Comparison of ENCODE assay signal across 16 mouse cellular contexts in genomic region chr11:115153088-115153487, GRCm38 (mm10). TPM values are rescaled to one million over a fixed set of nuclear protein-coding genes. Genes with fewer than 3 reads are reported as not detected.
DNase-seq lines count a peak whose midpoint lies in the region; ATAC-seq and TF ChIP-seq lines count a peak whose summit lies in the region.
"Had no signal": no experiment of that assay in that cellular context is flagged by ENCODE, and none has a peak within 500 bp of the region (broad histone marks: within the 10 kb centered on the region; RNA-seq: fewer than 3 reads in every experiment).

No protein-coding gene starts in this region.

- H3K4me2 ChIP-seq in intestine, embryonic 15.5 days (replicated peaks) = 0 out of 2 replicates have a peak overlapping the region, but pooled peaks have one; percentile 66
- H3K4me2 ChIP-seq in intestine, embryonic 16.5 days (ENCODE audit: low read depth, low read length) = no peak overlapping the region
- peak overlapping the region; percentile 5; the same call in 1 of the 2 replicates for H3K4me2 ChIP-seq in CH12.LX (ENCODE audit: insufficient read depth, low read depth, poor library complexity, severe bottlenecking)

- TF ChIP-seq POLR2A in CH12.LX (IDR thresholded peaks at IDR 0.05; ENCODE audit: low read depth, low read length) = no peak

- dilution Hi-C loops in CH12.LX (cut with MboI; ENCODE audit: extremely low pct_ligation_motif_present, extremely low pct_unique_long_range_greater_than_20kb, low sequenced_read_pairs) = no loop called here

- peak; percentile 34 for DNase-seq in CD4-positive, CD25-positive, alpha-beta regulatory T cell, adult 2 months (ENCODE audit: low read depth, low spot score)
- DNase-seq in CH12.LX (ENCODE audit: extremely low read depth) = no peak

- no peak for TF ChIP-seq CTCF in CH12.LX (conservative IDR thresholded peaks at IDR 0.05 in 1 of 2, IDR thresholded peaks at IDR 0.05 in 1 of 2; ENCODE audit: low read depth in 2 of 2, low read length in 2 of 2)

- in situ Hi-C loops in CH12.LX (cut with MboI; ENCODE audit: low pct_ligation_motif_present, low pct_unique_long_range_greater_than_20kb, low sequenced_read_pairs) = no loop called here

- WGBS in intestine, embryonic 15.5 days = 74% methylated on average over 9 of the region's 9 CpGs
- 77% methylated on average over 9 of the region's 9 CpGs for WGBS in intestine, embryonic 16.5 days

- H3K27me3 ChIP-seq in intestine, embryonic 15.5 days (replicated peaks) = peaks cover 4% of the 10 kb centered on the region; the same call in 1 of the 2 replicates
- H3K27me3 ChIP-seq in intestine, embryonic 16.5 days (replicated peaks; ENCODE audit: control insufficient read depth, insufficient read depth, low read length) = no peaks in the 10 kb centered on the region
- H3K27me3 ChIP-seq in megakaryocyte, embryonic 14.5 days (replicated peaks) = peaks cover 27% of the 10 kb centered on the region
- H3K27me3 ChIP-seq in CH12.LX (replicated peaks) = peaks cover 13% of the 10 kb centered on the region

- H3K4me1 ChIP-seq in intestine, embryonic 15.5 days (replicated peaks) = peaks cover 18% of the 10 kb centered on the region
- peaks cover 21% of the 10 kb centered on the region for H3K4me1 ChIP-seq in intestine, embryonic 16.5 days (ENCODE audit: control insufficient read depth, insufficient read depth, low read length)
- H3K4me1 ChIP-seq in megakaryocyte, embryonic 14.5 days = peaks cover 63% of the 10 kb centered on the region
- H3K4me1 ChIP-seq in CH12.LX (ENCODE audit: control insufficient read depth in 1 of 2, insufficient read depth in 2 of 2) = peaks cover 36 to 59% of the 10 kb centered on the region in 2 experiments

- H3K4me3 ChIP-seq in intestine, embryonic 15.5 days (replicated peaks) = no peak overlapping the region
- no peak overlapping the region for H3K4me3 ChIP-seq in intestine, embryonic 16.5 days (ENCODE audit: low read length)
- H3K4me3 ChIP-seq in megakaryocyte, embryonic 14.5 days (replicated peaks) = peak overlapping the region; percentile 95
- no peak overlapping the region for H3K4me3 ChIP-seq in CH12.LX (replicated peaks in 1 of 3; ENCODE audit: low read depth in 2 of 3, low read length in 2 of 3, poor library complexity in 1 of 3)

- TF ChIP-seq EP300 in CH12.LX (IDR thresholded peaks at IDR 0.05; ENCODE audit: low read length) = no peak

- no peaks in the 10 kb centered on the region for H3K9me3 ChIP-seq in intestine, embryonic 15.5 days
- 0 out of 2 replicates have a peak, but pooled peaks cover 5% of the 10 kb centered on the region for H3K9me3 ChIP-seq in intestine, embryonic 16.5 days (ENCODE audit: control insufficient read depth, low read length)
- peaks cover 10% of the 10 kb centered on the region for H3K9me3 ChIP-seq in megakaryocyte, embryonic 14.5 days
- H3K9me3 ChIP-seq in CH12.LX (replicated peaks; ENCODE audit: low read length) = peaks cover 16% of the 10 kb centered on the region
- H3K9me3 ChIP-seq: limb, embryonic 15.5 days had no signal

- H3K27ac ChIP-seq in intestine, embryonic 15.5 days = no peak overlapping the region
- no peak overlapping the region for H3K27ac ChIP-seq in intestine, embryonic 16.5 days (ENCODE audit: low read length)
- H3K27ac ChIP-seq in CH12.LX (ENCODE audit: insufficient read depth, low read depth) = peak overlapping the region; percentile 56
- H3K27ac ChIP-seq: forebrain, embryonic 13.5 days; hindbrain, embryonic 14.5 days; limb, embryonic 15.5 days; liver, embryonic 14.5 days had no signal

- no peak overlapping the region for H3K9ac ChIP-seq in intestine, embryonic 15.5 days
- H3K9ac ChIP-seq in intestine, embryonic 16.5 days (ENCODE audit: low read depth, low read length) = no peak overlapping the region
- no peak overlapping the region; the same call in 1 of the 2 replicates for H3K9ac ChIP-seq in CH12.LX (ENCODE audit: insufficient read depth, low read depth)
- H3K9ac ChIP-seq: forebrain, embryonic 13.5 days; heart, embryonic 12.5 days; hindbrain, embryonic 14.5 days; limb, embryonic 15.5 days; liver, embryonic 14.5 days; lung, embryonic 14.5 days had no signal

- H3K79me2 ChIP-seq in CH12.LX (replicated peaks; ENCODE audit: control insufficient read depth, extremely low read depth, insufficient read depth, poor library complexity, severe bottlenecking) = no peaks in the 10 kb centered on the region

- TF ChIP-seq RAD21 in CH12.LX (IDR thresholded peaks at IDR 0.05; ENCODE audit: low read depth, low read length) = no peak

- ATAC-seq in CD4-positive, CD25-positive, alpha-beta regulatory T cell, adult 4 months = no peak
- ATAC-seq in intestine, embryonic 15.5 days = no peak
- ATAC-seq in intestine, embryonic 16.5 days = no peak
- no peak for ATAC-seq in megakaryocyte, adult 5-6 weeks (ENCODE audit: poor library complexity, severe bottlenecking)

- no peaks in the 10 kb centered on the region for H3K36me3 ChIP-seq in intestine, embryonic 15.5 days
- no peaks in the 10 kb centered on the region for H3K36me3 ChIP-seq in intestine, embryonic 16.5 days (ENCODE audit: control insufficient read depth, insufficient read depth, low read length)
- peaks cover 20% of the 10 kb centered on the region for H3K36me3 ChIP-seq in megakaryocyte, embryonic 14.5 days (replicated peaks; ENCODE audit: low read length)
- H3K36me3 ChIP-seq in CH12.LX (replicated peaks in 1 of 2; ENCODE audit: control insufficient read depth in 1 of 2, insufficient read depth in 1 of 2, low read length in 1 of 2) = no peaks in the 10 kb centered on the region
- H3K36me3 ChIP-seq: heart, embryonic 12.5 days; limb, embryonic 15.5 days had no signal

TF ChIP-seq in CH12.LX, 34 proteins besides CTCF, POLR2A, EP300 and RAD21:
- no peak for TF ChIP-seq CHD1 (IDR thresholded peaks at IDR 0.05; ENCODE audit: low read depth, low read length)
- no peak for TF ChIP-seq MAZ (IDR thresholded peaks at IDR 0.05; ENCODE audit: low read depth, low read length)
- no peak for TF ChIP-seq USF2 (conservative IDR thresholded peaks at IDR 0.05; ENCODE audit: low read depth, low read length)
- no peak for TF ChIP-seq JUND (conservative IDR thresholded peaks at IDR 0.05; ENCODE audit: low read depth, low read length)

RNA-seq across cellular contexts. Expression of gene Slc9a3r1, which starts 10.1 kb away (rescaled TPM):
- 100 to 1,000 TPM; 162 to 222 TPM for polyA plus RNA-seq in CD4-positive, CD25-positive, alpha-beta regulatory T cell, adult 4 months (2017; shearing (Covaris generic))
- 252 and 270 TPM in 2 replicates for polyA plus RNA-seq in intestine, embryonic 15.5 days (2015; fragmentation: Nextera tagmentation; extraction: Ambion mirVana)
- 380 and 424 TPM in 2 replicates for polyA plus RNA-seq in intestine, embryonic 16.5 days (2015; fragmentation: Nextera tagmentation; extraction: Ambion mirVana)
- polyA plus RNA-seq in megakaryocyte, embryonic 14.5 days (2012; ENCODE audit: insufficient read depth, low replicate concordance) = 123 and 223 TPM in 2 replicates
- 77.6 and 92.0 TPM in 2 replicates for total RNA-seq in megakaryocyte, adult 5-6 weeks (2015)
- 87.5 and 88.7 TPM in 2 replicates for total RNA-seq in megakaryocyte, adult 5-6 weeks (2017)
- total RNA-seq in CH12.LX (2012; rRNA removed) = 69.0 and 70.1 TPM in 2 replicates
- 43.5 and 51.9 TPM in 2 replicates for total RNA-seq in CH12.LX (2014; rRNA removed)
- 63.7 and 64.6 TPM in 2 replicates for polyA plus RNA-seq in CH12.LX (2012; ENCODE audit: insufficient read length, low read depth)

RNA-seq across cellular contexts. Expression of gene Cd300lf, which starts 19.3 kb away (rescaled TPM):
- 1 to 10 TPM in 1 of 2 experiments, under 1 TPM in 1; 0.51 to 1.0 TPM for polyA plus RNA-seq in CD4-positive, CD25-positive, alpha-beta regulatory T cell, adult 4 months (2017; shearing (Covaris generic))
- 0.85 and 1.2 TPM in 2 replicates for polyA plus RNA-seq in intestine, embryonic 15.5 days (2015; fragmentation: Nextera tagmentation; extraction: Ambion mirVana)
- polyA plus RNA-seq in intestine, embryonic 16.5 days (2015; fragmentation: Nextera tagmentation; extraction: Ambion mirVana) = 1.2 and 1.6 TPM in 2 replicates
- polyA plus RNA-seq in megakaryocyte, embryonic 14.5 days (2012; ENCODE audit: insufficient read depth, low replicate concordance) = 1.2 and 3.4 TPM in 2 replicates
- 22.9 and 25.7 TPM in 2 replicates for total RNA-seq in megakaryocyte, adult 5-6 weeks (2015)
- total RNA-seq in megakaryocyte, adult 5-6 weeks (2017) = 28.1 and 46.6 TPM in 2 replicates
- total RNA-seq in CH12.LX (2012; rRNA removed) = 35.3 and 36.1 TPM in 2 replicates
- 13.5 and 15.5 TPM in 2 replicates for total RNA-seq in CH12.LX (2014; rRNA removed)
- polyA plus RNA-seq in CH12.LX (2012; ENCODE audit: insufficient read length, low read depth) = 36.9 and 38.9 TPM in 2 replicates
- total RNA-seq: gastrocnemius, postnatal 14 days had no signal
- polyA plus RNA-seq: C2C12; forebrain, embryonic 13.5 days; hindbrain, embryonic 14.5 days; midbrain, embryonic 14.5 days had no signal

RNA-seq across cellular contexts. Expression of gene Tmem104, which starts 34.2 kb away (rescaled TPM):
- polyA plus RNA-seq in CD4-positive, CD25-positive, alpha-beta regulatory T cell, adult 4 months (2017; shearing (Covaris generic)) = 10 to 100 TPM in 1 of 2 experiments, 1 to 10 TPM in 1; 8.1 to 14.2 TPM
- polyA plus RNA-seq in intestine, embryonic 15.5 days (2015; fragmentation: Nextera tagmentation; extraction: Ambion mirVana) = 9.3 and 12.2 TPM in 2 replicates
- 11.6 and 13.2 TPM in 2 replicates for polyA plus RNA-seq in intestine, embryonic 16.5 days (2015; fragmentation: Nextera tagmentation; extraction: Ambion mirVana)
- polyA plus RNA-seq in megakaryocyte, embryonic 14.5 days (2012; ENCODE audit: insufficient read depth, low replicate concordance) = 9.2 and 14.1 TPM in 2 replicates
- total RNA-seq in megakaryocyte, adult 5-6 weeks (2015) = 23.9 and 25.7 TPM in 2 replicates
- 6.1 and 8.7 TPM in 2 replicates for total RNA-seq in megakaryocyte, adult 5-6 weeks (2017)
- total RNA-seq in CH12.LX (2012; rRNA removed) (15.7 and 16.1 TPM in 2 replicates), CH12.LX (2014; rRNA removed) (1.6 and 3.5 TPM in 2 replicates)
- 10.3 and 10.8 TPM in 2 replicates for polyA plus RNA-seq in CH12.LX (2012; ENCODE audit: insufficient read length, low read depth)

RNA-seq across cellular contexts. Expression of gene Nat9, which starts 34.6 kb away (rescaled TPM):
- 10 to 100 TPM; 12.1 to 18.1 TPM for polyA plus RNA-seq in CD4-positive, CD25-positive, alpha-beta regulatory T cell, adult 4 months (2017; shearing (Covaris generic))
- polyA plus RNA-seq in intestine, embryonic 15.5 days (2015; fragmentation: Nextera tagmentation; extraction: Ambion mirVana) = 20.5 and 20.6 TPM in 2 replicates
- polyA plus RNA-seq in intestine, embryonic 16.5 days (2015; fragmentation: Nextera tagmentation; extraction: Ambion mirVana) = 24.9 and 26.5 TPM in 2 replicates
- polyA plus RNA-seq in megakaryocyte, embryonic 14.5 days (2012; ENCODE audit: insufficient read depth, low replicate concordance) = 23.4 and 27.1 TPM in 2 replicates
- total RNA-seq in megakaryocyte, adult 5-6 weeks (2015) = 16.1 and 17.7 TPM in 2 replicates
- 23.9 and 36.1 TPM in 2 replicates for total RNA-seq in megakaryocyte, adult 5-6 weeks (2017)
- total RNA-seq in CH12.LX (2012; rRNA removed) (51.7 and 74.0 TPM in 2 replicates), CH12.LX (2014; rRNA removed) (20.7 and 30.6 TPM in 2 replicates)
- 24.1 and 34.0 TPM in 2 replicates for polyA plus RNA-seq in CH12.LX (2012; ENCODE audit: insufficient read length, low read depth)
